Mouse (Mus musculus): ENCODE measurements around the gene Kctd6. TPM values are rescaled to one million over a fixed set of nuclear protein-coding genes. Genes with fewer than 3 reads are reported as not detected.
"Not testable (repeated sequence)": the region's sequence is repeated elsewhere in the genome, so short reads cannot be mapped to it uniquely, and the experiment has no call there.

Kctd6 gene
- polyA plus RNA-seq, 1 experiment = 9.7 TPM

- DNase-seq (ENCODE audit: low read depth) = no peak
These were observed 36.4 kb downstream of the Kctd6 start for GRCm38 (mm10) chr14:8250141-8250871.

- no peak for DNase-seq (ENCODE audit: low read depth)
These were observed 37.5 kb downstream of the Kctd6 start for GRCm38 (mm10) chr14:8251330-8251885.

- no peak for DNase-seq (ENCODE audit: low read depth)
These were observed 41.3 kb downstream of the Kctd6 start for GRCm38 (mm10) chr14:8255076-8255729.

GRCm38 (mm10) chr14:8256072-8256471 lies 42.1 kb downstream of the Kctd6 start:
- no peak for DNase-seq (ENCODE audit: low read depth)

GRCm38 (mm10) chr14:8256881-8257280 lies 42.9 kb downstream of the Kctd6 start:
- no peak for DNase-seq (ENCODE audit: low read depth)

GRCm38 (mm10) chr14:8257521-8258334 lies 43.8 kb downstream of the Kctd6 start:
- DNase-seq (ENCODE audit: low read depth) = no peak

- peak; percentile 67 for DNase-seq (ENCODE audit: low read depth)
These were observed 44.3 kb downstream of the Kctd6 start for GRCm38 (mm10) chr14:8258335-8258627.

- DNase-seq (ENCODE audit: low read depth) = peak; percentile 92
These were observed 44.8 kb downstream of the Kctd6 start for GRCm38 (mm10) chr14:8258752-8259151.

GRCm38 (mm10) chr14:8259166-8259565 lies 45.2 kb downstream of the Kctd6 start, which contains the start of gene Acox2:
Gene Acox2, minus strand, starts transcription at chr14:8259353.
- DNase-seq (ENCODE audit: low read depth) = peak; percentile 93

GRCm38 (mm10) chr14:8260214-8260613 lies 46.3 kb downstream of the Kctd6 start:
- peak; percentile 54 for DNase-seq (ENCODE audit: low read depth)

GRCm38 (mm10) chr14:8262242-8262641 lies 48.3 kb downstream of the Kctd6 start:
- no peak for DNase-seq (ENCODE audit: low read depth)

GRCm38 (mm10) chr14:8264378-8264777 lies 50.4 kb downstream of the Kctd6 start:
- peak; percentile 56 for DNase-seq (ENCODE audit: low read depth)

GRCm38 (mm10) chr14:8271281-8271680 lies 57.3 kb downstream of the Kctd6 start:
- DNase-seq (ENCODE audit: low read depth) = not testable (repeated sequence)

Other genes with a start within 250 kb of the Kctd6 start
- 1.4 and 2.1 TPM in 2 replicates for gene Dnase1l3, start 219.6 kb upstream of the Kctd6 start, polyA plus RNA-seq (2012; rRNA removed)
- gene Abhd6, start 211.2 kb upstream of the Kctd6 start, polyA plus RNA-seq (2012; rRNA removed) = 15.3 and 17.2 TPM in 2 replicates
- 7.9 and 9.3 TPM in 2 replicates for gene Rpp14, start 133.8 kb upstream of the Kctd6 start, polyA plus RNA-seq (2012; rRNA removed)
- gene Pxk, start 115.9 kb upstream of the Kctd6 start, polyA plus RNA-seq (2012; rRNA removed) = 23.3 and 24.0 TPM in 2 replicates
- gene Pdhb, start 41.1 kb upstream of the Kctd6 start, polyA plus RNA-seq (2012; rRNA removed) = 81.0 and 109 TPM in 2 replicates
- gene Acox2, start 45.2 kb downstream of the Kctd6 start, polyA plus RNA-seq (2012; rRNA removed) = 1.1 and 1.3 TPM in 2 replicates
- gene Fam107a, start 103.9 kb downstream of the Kctd6 start, polyA plus RNA-seq (2012; rRNA removed) = 3.5 and 5.0 TPM in 2 replicates
- 0.72 and 0.76 TPM in 2 replicates for gene Oit1, start 164.6 kb downstream of the Kctd6 start, polyA plus RNA-seq (2012; rRNA removed)

All from gonadal fat pad, adult 2 months (tissue).